Mouse (Mus musculus): ENCODE measurements around the gene Plcb3. TPM values are rescaled to one million over a fixed set of nuclear protein-coding genes. Genes with fewer than 3 reads are reported as not detected.

The Plcb3 gene
- total and polyA plus RNA-seq, 2 experiments from 2014 or later: 10.0 to 12.8 TPM

DNA sequence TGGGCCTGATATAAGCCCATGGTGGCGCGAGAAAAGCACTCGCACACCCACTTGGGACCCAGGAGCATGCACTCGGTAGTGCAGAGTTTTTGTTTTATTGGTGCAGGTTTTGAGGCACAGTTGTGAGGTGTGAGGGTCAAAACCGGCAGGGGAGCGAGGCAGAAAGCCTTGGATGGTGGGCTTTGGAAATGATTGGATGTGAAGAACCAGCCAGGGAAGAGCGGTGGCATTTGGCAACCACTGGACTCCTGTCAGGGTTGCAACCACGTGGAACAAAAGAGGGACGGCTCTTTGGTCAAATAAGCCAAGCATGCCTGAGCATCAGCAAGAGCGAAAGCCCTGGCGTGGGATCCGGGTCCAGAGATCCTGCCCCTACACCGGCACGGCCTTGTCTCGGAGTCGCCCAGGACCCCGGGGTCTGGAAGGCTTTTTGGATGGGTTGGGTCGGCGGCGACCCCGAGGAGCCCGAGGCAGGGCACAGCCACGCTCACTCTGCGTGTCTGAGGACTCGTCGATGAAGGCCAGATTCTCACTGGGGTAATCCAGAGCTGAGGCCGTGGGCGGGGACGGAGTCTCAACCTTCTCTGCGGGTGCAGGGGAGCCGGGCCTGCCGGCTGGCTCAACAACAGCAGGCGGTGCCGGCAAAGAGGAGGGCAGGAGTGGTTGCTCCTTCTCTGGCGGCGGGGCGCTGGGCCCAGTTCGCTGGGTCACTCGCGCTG is 50.5 kb downstream of the Plcb3 start:
- no peak overlapping the region for H3K9ac ChIP-seq
- H3K27me3 ChIP-seq (ENCODE audit: insufficient read depth, low read length): peaks cover 51% of the 10 kb centered on the region
- 12% methylated on average over 40 of the region's 40 CpGs for WGBS
- H3K27ac ChIP-seq (ENCODE audit: low read depth, low read length): no peak overlapping the region
- DNase-seq (no peak), ATAC-seq (no peak)
- H3K4me2 ChIP-seq (ENCODE audit: low read depth): no peak overlapping the region
- no peaks in the 10 kb centered on the region for H3K9me3 ChIP-seq (ENCODE audit: low read length)
- no peak for TF ChIP-seq CTCF (IDR thresholded peaks at IDR 0.05; ENCODE audit: low read depth)
- peaks cover 2% of the 10 kb centered on the region for H3K4me1 ChIP-seq (ENCODE audit: insufficient read depth)
- no peak overlapping the region for H3K4me3 ChIP-seq (ENCODE audit: low read depth, low read length)
- H3K36me3 ChIP-seq (ENCODE audit: insufficient read depth): no peaks in the 10 kb centered on the region

DNA sequence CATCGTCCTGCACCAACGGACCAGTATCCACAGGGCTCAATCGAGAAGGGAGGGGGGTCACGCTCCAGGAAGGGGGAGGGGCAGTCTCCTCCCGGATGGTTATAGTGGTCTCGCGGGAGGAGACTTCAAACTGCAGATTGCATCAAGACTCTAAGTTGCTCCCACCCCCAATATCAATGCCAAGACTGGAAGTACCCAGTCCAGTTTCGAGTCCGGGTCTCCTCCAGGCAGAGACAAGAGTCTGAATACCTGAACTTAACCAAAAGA is 51.0 kb downstream of the Plcb3 start, which contains the start of gene Catsperz:
Gene Catsperz (minus strand): TSS at position 74 of the 267 bp plus-strand sequence.
- no peak for DNase-seq
- Histone ChIP-seq H3K4me3 (ENCODE audit: low read depth, low read length) (0 out of 2 replicates have a peak within 1 kb of the TSS, but pooled peaks have one; percentile 0), H3K27ac (ENCODE audit: low read depth, low read length) (no peak within 1 kb of the TSS), H3K4me2 (ENCODE audit: low read depth) (no peak within 1 kb of the TSS), H3K9ac (no peak within 1 kb of the TSS), H3K36me3 (ENCODE audit: insufficient read depth) (no peaks in the 10 kb centered on the region), H3K27me3 (ENCODE audit: insufficient read depth, low read length) (peaks cover 51% of the 10 kb centered on the region), H3K4me1 (ENCODE audit: insufficient read depth) (peaks cover 8% of the 10 kb centered on the region), H3K9me3 (ENCODE audit: low read length) (no peaks in the 10 kb centered on the region)
- no peak for TF ChIP-seq CTCF (IDR thresholded peaks at IDR 0.05; ENCODE audit: low read depth)
- no peak for ATAC-seq
- WGBS: 5% methylated on average over 9 of the region's 9 CpGs

GRCm38 (mm10) chr19:6924461-6925306 is 51.6 kb downstream of the Plcb3 start:
- WGBS: 4% methylated on average over 39 of the region's 39 CpGs
- Histone ChIP-seq H3K9ac (no peak overlapping the region), H3K27ac (ENCODE audit: low read depth, low read length) (no peak overlapping the region), H3K4me3 (ENCODE audit: low read depth, low read length) (0 out of 2 replicates have a peak overlapping the region, but pooled peaks have one; percentile 0), H3K4me1 (ENCODE audit: insufficient read depth) (peaks cover 10% of the 10 kb centered on the region), H3K27me3 (ENCODE audit: insufficient read depth, low read length) (peaks cover 51% of the 10 kb centered on the region), H3K9me3 (ENCODE audit: low read length) (no peaks in the 10 kb centered on the region), H3K4me2 (ENCODE audit: low read depth) (no peak overlapping the region), H3K36me3 (ENCODE audit: insufficient read depth) (no peaks in the 10 kb centered on the region)
- no peak for ATAC-seq
- peak; percentile 81 for DNase-seq
- peak; percentile 72 for TF ChIP-seq CTCF (IDR thresholded peaks at IDR 0.05; ENCODE audit: low read depth)

DNA sequence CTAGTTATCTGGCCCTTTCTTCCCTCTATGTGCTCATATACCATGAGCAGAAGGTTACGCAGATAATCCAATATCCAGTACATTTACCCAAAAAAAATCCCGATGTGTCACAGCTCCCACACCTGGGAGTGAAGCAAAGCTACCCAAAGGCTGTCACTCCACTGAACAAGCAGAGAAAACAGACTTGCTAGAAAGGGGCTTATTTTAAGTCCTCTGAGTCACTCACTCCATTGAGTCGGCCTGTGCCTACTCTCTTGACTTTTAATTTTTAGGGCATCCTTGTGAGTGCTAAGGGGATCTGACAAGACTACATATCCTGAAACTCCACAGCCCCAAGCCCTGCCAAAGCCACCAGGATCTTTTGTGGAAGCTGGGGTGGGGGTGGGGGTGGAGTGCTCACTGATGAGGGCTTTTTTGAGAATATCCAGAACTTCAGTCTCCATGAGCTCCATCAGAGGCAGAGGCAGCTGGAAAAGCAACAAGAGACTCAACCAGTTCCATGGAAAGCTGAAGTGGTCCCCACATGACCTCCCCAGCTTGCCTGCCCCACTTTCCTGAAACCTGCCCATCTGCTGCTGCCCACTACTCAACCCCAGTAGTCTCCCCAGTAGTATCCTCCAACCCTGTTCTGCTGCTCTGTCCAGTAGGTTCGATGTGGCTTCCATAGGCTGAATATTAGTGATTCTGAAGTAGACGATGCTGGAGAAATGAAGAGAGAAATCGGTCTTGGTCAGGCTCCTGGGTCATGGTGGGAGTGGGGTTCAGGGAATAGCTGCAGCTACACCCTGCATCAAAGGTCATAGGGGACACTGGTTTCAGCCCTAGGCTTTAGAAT is 53.2 kb downstream of the Plcb3 start:
- Histone ChIP-seq H3K4me1 (ENCODE audit: insufficient read depth) (peaks cover 10% of the 10 kb centered on the region), H3K27ac (ENCODE audit: low read depth, low read length) (no peak overlapping the region), H3K9me3 (ENCODE audit: low read length) (no peaks in the 10 kb centered on the region), H3K9ac (no peak overlapping the region), H3K27me3 (ENCODE audit: insufficient read depth, low read length) (peaks cover 49% of the 10 kb centered on the region), H3K36me3 (ENCODE audit: insufficient read depth) (peaks cover 4% of the 10 kb centered on the region; the same call in 1 of the 2 replicates), H3K4me2 (ENCODE audit: low read depth) (no peak overlapping the region), H3K4me3 (ENCODE audit: low read depth, low read length) (no peak overlapping the region)
- 64% methylated on average over 6 of the region's 6 CpGs for WGBS
- DNase-seq (no peak), ATAC-seq (no peak)
- no peak for TF ChIP-seq CTCF (IDR thresholded peaks at IDR 0.05; ENCODE audit: low read depth)

GRCm38 (mm10) chr19:6921647-6922567 is 54.4 kb downstream of the Plcb3 start, which contains the start of gene Esrra:
Esrra (minus strand) TSS chr19:6921813.
- peak within 1 kb of the TSS; percentile 98 for H3K4me3 ChIP-seq (ENCODE audit: low read depth, low read length)
- ATAC-seq (peak; percentile 97), DNase-seq (peak; percentile 99)
- under 1% methylated on average over 66 of the region's 66 CpGs for WGBS
- peaks cover 4% of the 10 kb centered on the region; the same call in 1 of the 2 replicates for H3K36me3 ChIP-seq (ENCODE audit: insufficient read depth)
- no peaks in the 10 kb centered on the region for H3K9me3 ChIP-seq (ENCODE audit: low read length)
- H3K9ac ChIP-seq: peak within 1 kb of the TSS; percentile 84
- no peak; the same call in 1 of the 2 replicates for TF ChIP-seq CTCF (IDR thresholded peaks at IDR 0.05; ENCODE audit: low read depth)
- H3K27me3 ChIP-seq (ENCODE audit: insufficient read depth, low read length): peaks cover 37% of the 10 kb centered on the region
- H3K4me1 ChIP-seq (ENCODE audit: insufficient read depth): peaks cover 10% of the 10 kb centered on the region
- H3K4me2 ChIP-seq (ENCODE audit: low read depth): peak within 1 kb of the TSS; percentile 88
- peak within 1 kb of the TSS; percentile 85 for H3K27ac ChIP-seq (ENCODE audit: low read depth, low read length)

Data from forebrain, postnatal 0 days (tissue).